Mouse (Mus musculus): ENCODE measurements around the gene Spo11. TPM values are rescaled to one million over a fixed set of nuclear protein-coding genes. Genes with fewer than 3 reads are reported as not detected.

Gene Spo11
- total and polyA plus RNA-seq, 3 experiments = not detected

DNA sequence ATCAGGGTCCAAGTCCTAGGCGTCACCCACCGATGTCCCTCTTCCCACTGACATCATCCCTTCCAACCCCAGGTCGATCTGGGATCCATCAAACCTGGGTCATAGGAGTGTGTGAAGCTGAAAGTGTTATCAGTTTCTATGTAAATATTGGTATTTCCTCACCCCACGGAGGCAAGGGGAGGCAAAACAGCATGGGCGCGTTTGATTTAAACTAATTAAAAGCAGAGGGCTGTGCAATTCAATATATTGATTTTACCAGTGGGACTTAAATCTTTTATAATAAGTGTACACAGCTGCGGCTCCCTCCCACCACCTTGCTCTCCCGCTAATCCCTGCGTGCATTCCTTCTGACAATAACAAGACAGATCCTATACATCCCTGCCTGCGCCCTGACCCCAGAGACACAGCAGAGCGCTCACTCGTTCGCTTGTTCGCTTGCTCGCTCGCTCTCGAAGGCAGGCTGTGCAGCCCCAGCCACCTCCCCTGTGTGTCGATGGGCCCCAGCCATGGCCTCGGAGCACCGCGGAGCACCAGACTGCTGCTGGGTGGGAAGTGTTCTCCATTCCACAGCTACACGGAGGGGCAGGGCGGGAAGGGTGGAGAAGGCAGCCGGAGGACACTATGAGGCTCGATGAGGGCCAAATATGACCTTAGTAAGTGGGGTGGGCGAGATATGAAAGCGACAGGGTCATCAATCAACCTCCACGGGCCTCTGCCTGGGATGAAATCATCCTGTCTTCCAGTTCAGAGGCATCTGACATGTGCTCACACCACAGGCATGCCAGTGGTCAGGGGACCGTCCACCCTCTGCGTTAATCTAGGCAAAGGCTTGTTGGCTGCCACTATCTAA lies 42.4 kb upstream of the Spo11 start:
- Histone ChIP-seq H3K27me3 (ENCODE audit: insufficient read depth, low read length) (no peaks in the 10 kb centered on the region), H3K36me3 (replicated peaks) (no peaks in the 10 kb centered on the region)

DNA sequence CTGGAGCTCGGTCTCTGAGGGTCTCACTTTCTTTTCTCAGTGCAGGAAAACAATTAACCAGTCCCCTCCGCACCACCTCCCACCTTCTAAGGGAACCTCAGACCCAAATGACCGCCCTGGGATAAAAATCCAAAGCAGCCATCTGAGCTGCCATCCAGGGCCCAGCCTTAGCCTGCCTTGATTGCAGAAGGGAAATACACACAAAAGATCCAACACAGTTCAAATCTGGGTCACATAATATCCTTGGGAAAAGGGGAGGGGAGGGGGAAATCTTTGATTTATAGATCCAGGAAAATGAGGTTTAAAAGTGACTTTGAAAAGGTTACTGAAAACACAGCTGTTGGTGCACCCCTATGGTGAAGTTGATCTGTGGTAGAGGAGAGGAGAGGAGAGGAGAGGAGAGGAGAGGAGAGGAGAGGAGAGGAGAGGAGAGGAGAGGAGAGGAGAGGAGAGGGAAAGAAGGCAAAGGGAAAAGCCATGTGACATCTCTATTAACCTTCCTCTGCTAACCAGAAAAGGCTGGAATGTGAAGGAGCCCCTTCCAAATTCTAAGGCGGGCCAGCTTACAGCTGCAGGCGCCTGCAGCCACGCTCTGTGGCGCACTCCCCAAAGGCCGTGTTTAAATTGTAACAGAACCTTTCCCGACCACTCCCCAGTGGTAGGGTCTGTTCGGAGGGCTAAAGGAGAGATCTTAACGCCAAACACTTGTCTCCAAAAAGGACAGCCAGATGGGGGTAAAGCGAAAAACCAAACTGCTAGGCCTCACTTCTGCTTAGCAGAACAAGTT lies 41.5 kb upstream of the Spo11 start:
- no peak for ATAC-seq (ENCODE audit: extremely low read depth, insufficient number of reproducible peaks, low FRiP score, poor library complexity, severe bottlenecking)
- Histone ChIP-seq H3K9me3 (replicated peaks) (peaks cover 86% of the 10 kb centered on the region), H3K27me3 (ENCODE audit: insufficient read depth, low read length) (no peaks in the 10 kb centered on the region), H3K4me1 (ENCODE audit: insufficient read depth, low read depth, low read length) (no peaks in the 10 kb centered on the region), H3K4me3 (ENCODE audit: low read depth, low read length) (no peak overlapping the region), H3K36me3 (replicated peaks) (no peaks in the 10 kb centered on the region)
- DNase-seq (ENCODE audit: low spot score) = no peak
- TF ChIP-seq TAL1 (conservative IDR thresholded peaks at IDR 0.05; ENCODE audit: low read depth, low read length) = no peak
- TF ChIP-seq POLR2AphosphoS5 (IDR thresholded peaks at IDR 0.05; ENCODE audit: insufficient replicate concordance, low read depth, low read length) = no peak
- TF ChIP-seq CTCF (IDR thresholded peaks at IDR 0.05; ENCODE audit: low read depth, low read length) = no peak
- no peak for TF ChIP-seq GATA2 (IDR thresholded peaks at IDR 0.05; ENCODE audit: borderline replicate concordance, low read depth, low read length)
- TF ChIP-seq GATA1 (IDR thresholded peaks at IDR 0.05; ENCODE audit: borderline replicate concordance, low read length) = no peak

More for the DNA sequence above, 42.4 kb upstream of the Spo11 start:
- Histone ChIP-seq H3K9me3 (replicated peaks) (peaks cover 86% of the 10 kb centered on the region), H3K4me3 (ENCODE audit: low read depth, low read length) (no peak overlapping the region; the same call in 1 of the 2 replicates), H3K4me1 (ENCODE audit: insufficient read depth, low read depth, low read length) (no peaks in the 10 kb centered on the region)
- no peak for DNase-seq (ENCODE audit: low spot score)
- ATAC-seq (ENCODE audit: extremely low read depth, insufficient number of reproducible peaks, low FRiP score, poor library complexity, severe bottlenecking) = no peak
- no peak for TF ChIP-seq POLR2AphosphoS5 (IDR thresholded peaks at IDR 0.05; ENCODE audit: insufficient replicate concordance, low read depth, low read length)
- TF ChIP-seq CTCF (IDR thresholded peaks at IDR 0.05; ENCODE audit: low read depth, low read length) = no peak
- TF ChIP-seq GATA1 (IDR thresholded peaks at IDR 0.05; ENCODE audit: borderline replicate concordance, low read length) = no peak
- no peak for TF ChIP-seq GATA2 (IDR thresholded peaks at IDR 0.05; ENCODE audit: borderline replicate concordance, low read depth, low read length)

DNA sequence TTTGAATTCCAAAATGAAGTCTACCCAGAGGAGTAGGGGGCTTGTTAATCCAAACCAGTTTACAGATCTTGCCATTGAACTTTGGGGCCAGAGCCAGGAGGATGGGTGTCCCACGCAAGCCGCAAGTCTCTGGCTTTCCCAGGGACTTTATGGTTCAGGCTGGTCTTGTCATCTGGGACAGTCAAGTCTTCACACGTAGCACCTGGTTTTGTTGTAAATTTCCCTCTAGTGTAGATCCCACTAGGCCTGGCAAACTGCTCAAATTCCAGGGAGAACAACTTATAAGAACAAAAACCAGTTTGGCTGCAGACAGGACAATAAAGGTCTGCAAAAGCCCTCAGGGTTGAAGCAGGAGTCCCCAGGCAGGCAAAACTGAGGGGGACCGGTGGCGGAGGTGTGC lies 40.7 kb upstream of the Spo11 start:
- DNase-seq (ENCODE audit: low spot score) = no peak
- ATAC-seq (ENCODE audit: extremely low read depth, insufficient number of reproducible peaks, low FRiP score, poor library complexity, severe bottlenecking) = no peak
- no peaks in the 10 kb centered on the region for H3K27me3 ChIP-seq (ENCODE audit: insufficient read depth, low read length)
- no peaks in the 10 kb centered on the region for H3K4me1 ChIP-seq (ENCODE audit: insufficient read depth, low read depth, low read length)
- H3K9me3 ChIP-seq (replicated peaks) = peaks cover 87% of the 10 kb centered on the region
- TF ChIP-seq GATA2 (IDR thresholded peaks at IDR 0.05; ENCODE audit: borderline replicate concordance, low read depth, low read length) (no peak), POLR2AphosphoS5 (IDR thresholded peaks at IDR 0.05; ENCODE audit: insufficient replicate concordance, low read depth, low read length) (no peak), CTCF (IDR thresholded peaks at IDR 0.05; ENCODE audit: low read depth, low read length) (no peak), TAL1 (conservative IDR thresholded peaks at IDR 0.05; ENCODE audit: low read depth, low read length) (no peak), GATA1 (IDR thresholded peaks at IDR 0.05; ENCODE audit: borderline replicate concordance, low read length) (no peak)
- no peak overlapping the region for H3K4me3 ChIP-seq (ENCODE audit: low read depth, low read length)
- H3K36me3 ChIP-seq (replicated peaks) = no peaks in the 10 kb centered on the region

DNA sequence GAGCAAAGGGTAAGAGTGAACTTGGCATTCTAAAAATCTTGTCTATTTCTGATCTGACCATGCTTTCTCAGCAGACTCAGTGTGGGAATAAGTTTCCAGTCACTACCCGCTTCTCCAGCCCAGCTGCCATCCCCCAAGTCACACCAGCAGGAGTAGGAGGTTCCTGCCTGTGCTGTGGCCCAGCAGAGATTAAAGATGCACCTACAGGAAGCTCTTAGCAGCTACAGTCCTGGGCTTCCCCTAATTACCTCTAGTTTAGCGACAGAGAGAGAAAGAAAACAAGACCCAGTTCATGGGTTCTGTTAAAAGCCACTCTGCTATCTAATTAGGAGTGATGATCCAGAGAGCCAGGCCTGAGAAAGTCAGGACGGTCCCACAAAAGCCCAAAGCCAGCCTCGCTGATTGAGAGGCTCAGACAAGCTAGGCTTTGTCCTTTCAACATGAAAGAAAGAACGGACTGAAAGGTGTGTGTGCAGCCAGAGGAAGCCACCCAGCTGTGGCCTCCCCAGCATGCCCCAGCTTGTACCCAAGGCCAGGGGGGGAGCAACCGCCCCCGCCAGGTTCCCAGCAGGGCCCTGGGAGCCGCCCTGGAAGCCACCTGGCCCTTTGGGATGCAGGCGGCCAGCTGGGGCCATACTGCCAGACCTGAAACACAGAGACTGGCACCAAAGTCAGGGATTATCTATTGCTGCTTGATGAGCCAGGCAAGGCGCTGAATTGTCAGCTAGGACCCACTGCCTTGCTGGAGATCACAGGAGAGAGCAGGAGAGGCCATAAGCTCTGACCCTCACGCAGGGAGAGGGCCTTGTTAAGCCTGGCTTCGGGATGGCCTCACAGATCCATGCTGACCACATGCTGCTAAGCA lies 39.9 kb upstream of the Spo11 start:
- TF ChIP-seq CTCF (IDR thresholded peaks at IDR 0.05; ENCODE audit: low read depth, low read length) (no peak), GATA1 (IDR thresholded peaks at IDR 0.05; ENCODE audit: borderline replicate concordance, low read length) (no peak), TAL1 (conservative IDR thresholded peaks at IDR 0.05; ENCODE audit: low read depth, low read length) (no peak), POLR2AphosphoS5 (IDR thresholded peaks at IDR 0.05; ENCODE audit: insufficient replicate concordance, low read depth, low read length) (no peak), GATA2 (IDR thresholded peaks at IDR 0.05; ENCODE audit: borderline replicate concordance, low read depth, low read length) (no peak)
- no peaks in the 10 kb centered on the region for H3K36me3 ChIP-seq (replicated peaks)
- no peak overlapping the region for H3K4me3 ChIP-seq (ENCODE audit: low read depth, low read length)
- H3K27me3 ChIP-seq (ENCODE audit: insufficient read depth, low read length) = no peaks in the 10 kb centered on the region
- H3K9me3 ChIP-seq (replicated peaks) = peaks cover 90% of the 10 kb centered on the region
- H3K4me1 ChIP-seq (ENCODE audit: insufficient read depth, low read depth, low read length) = no peaks in the 10 kb centered on the region
- DNase-seq (ENCODE audit: low spot score) (no peak), ATAC-seq (ENCODE audit: extremely low read depth, insufficient number of reproducible peaks, low FRiP score, poor library complexity, severe bottlenecking) (no peak)

DNA sequence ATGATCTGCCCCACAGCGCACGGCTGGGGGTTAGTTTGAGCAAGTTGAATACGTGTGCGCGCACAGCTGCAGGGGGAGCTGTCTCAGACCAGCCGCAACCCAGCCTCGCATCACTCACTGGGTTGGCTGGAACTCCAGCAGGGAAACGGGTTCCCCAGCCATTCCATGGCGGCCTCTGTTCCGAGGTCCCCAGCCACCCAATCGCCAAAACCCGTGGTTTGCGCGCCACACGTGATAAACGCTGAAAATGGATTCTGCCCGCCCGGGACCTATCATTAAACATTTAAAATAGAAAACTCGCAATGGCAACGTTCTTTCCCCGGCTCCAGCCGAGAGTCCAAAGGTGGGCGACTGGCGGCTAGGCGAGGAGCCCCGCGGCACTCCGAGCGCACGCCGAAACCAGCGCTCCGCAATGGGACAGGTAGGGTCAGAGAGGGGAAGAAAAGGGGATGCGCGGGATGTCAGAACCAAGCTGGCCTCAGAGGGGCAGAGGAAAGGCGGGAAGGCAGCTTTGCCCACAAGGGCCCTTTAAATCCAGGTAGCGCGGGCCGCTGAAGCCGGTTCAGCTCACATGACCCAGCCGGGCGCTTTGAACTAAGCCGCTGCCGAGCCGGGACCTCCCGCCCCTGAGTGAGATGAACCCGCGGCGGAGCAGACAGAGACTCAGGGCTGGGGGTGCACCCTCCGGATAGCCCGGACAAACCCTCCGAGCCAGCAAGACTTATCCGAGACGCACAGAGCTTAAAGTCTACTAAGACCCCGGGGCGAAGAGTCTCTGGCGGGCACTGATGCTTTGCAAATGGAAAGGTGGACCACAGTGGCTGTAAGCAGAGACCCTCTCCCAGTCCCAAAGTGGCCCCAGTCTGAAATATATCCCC lies 38.5 kb upstream of the Spo11 start:
- no peak for ATAC-seq (ENCODE audit: extremely low read depth, insufficient number of reproducible peaks, low FRiP score, poor library complexity, severe bottlenecking)
- no peaks in the 10 kb centered on the region for H3K27me3 ChIP-seq (ENCODE audit: insufficient read depth, low read length)
- peaks cover 91% of the 10 kb centered on the region for H3K9me3 ChIP-seq (replicated peaks)
- DNase-seq (ENCODE audit: low spot score) = no peak
- H3K4me3 ChIP-seq (ENCODE audit: low read depth, low read length) = no peak overlapping the region; the same call in 1 of the 2 replicates
- TF ChIP-seq POLR2AphosphoS5 (IDR thresholded peaks at IDR 0.05; ENCODE audit: insufficient replicate concordance, low read depth, low read length) (no peak), CTCF (IDR thresholded peaks at IDR 0.05; ENCODE audit: low read depth, low read length) (no peak), GATA1 (IDR thresholded peaks at IDR 0.05; ENCODE audit: borderline replicate concordance, low read length) (no peak), TAL1 (conservative IDR thresholded peaks at IDR 0.05; ENCODE audit: low read depth, low read length) (no peak), GATA2 (IDR thresholded peaks at IDR 0.05; ENCODE audit: borderline replicate concordance, low read depth, low read length) (no peak)
- H3K4me1 ChIP-seq (ENCODE audit: insufficient read depth, low read depth, low read length) = no peaks in the 10 kb centered on the region
- H3K36me3 ChIP-seq (replicated peaks) = no peaks in the 10 kb centered on the region
